Mouse (Mus musculus): ENCODE results near the gene Sox30. TPM values are rescaled to one million over a fixed set of nuclear protein-coding genes. Genes with fewer than 3 reads are reported as not detected.

Sox30 gene
- total and polyA plus RNA-seq, 2 experiments from 2014 or later = 0.06 to 0.16 TPM

DNA sequence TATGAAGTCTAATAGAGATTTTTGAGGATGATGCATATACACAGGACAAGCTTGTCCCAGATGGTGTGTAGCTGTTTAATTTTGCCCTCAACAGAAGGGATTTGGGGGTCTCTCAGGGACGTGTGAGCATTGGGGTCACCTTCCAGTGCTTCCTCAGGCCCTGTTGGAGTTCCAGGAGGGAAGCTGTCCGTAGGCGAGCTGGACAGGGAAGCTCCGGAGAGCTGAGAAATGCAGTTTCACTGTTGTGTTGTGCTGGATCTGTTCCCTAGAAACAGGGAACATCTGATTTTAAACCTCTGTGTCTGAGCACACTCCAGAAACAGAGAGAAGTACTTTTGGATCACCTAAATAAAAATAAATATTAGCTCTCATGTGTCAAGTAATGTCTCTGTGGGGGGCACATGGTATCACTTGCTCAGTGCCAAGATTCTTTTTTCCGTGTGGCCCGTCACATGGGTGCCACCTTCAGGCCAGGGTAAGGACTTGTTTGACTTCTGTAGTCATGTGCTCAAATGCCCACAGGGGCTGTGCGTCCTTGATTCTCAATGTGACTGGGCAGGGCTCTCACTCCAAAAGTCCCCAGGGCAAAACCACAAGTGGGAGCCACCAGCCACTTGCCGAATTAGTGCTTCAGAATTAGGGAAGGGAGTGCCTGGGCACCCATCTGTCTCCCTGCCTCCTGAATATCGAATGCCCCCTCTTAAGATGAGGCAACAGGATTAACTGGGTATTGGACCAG, 83.1 kb downstream of the Sox30 start:
- ATAC-seq (ENCODE audit: low FRiP score) (no peak), DNase-seq (ENCODE audit: low spot score) (no peak)
- no peaks in the 10 kb centered on the region for H3K9me3 ChIP-seq (ENCODE audit: low read length)
- no peak overlapping the region for H3K4me3 ChIP-seq (ENCODE audit: low read depth, low read length)
- H3K27ac ChIP-seq (ENCODE audit: low read depth, low read length) = no peak overlapping the region
- no peak overlapping the region for H3K4me2 ChIP-seq (ENCODE audit: low read depth, low read length, poor library complexity, severe bottlenecking)
- 64% methylated on average over 9 of the region's 9 CpGs for WGBS
- peak; percentile 31; the same call in 1 of the 2 replicates for TF ChIP-seq CTCF (IDR thresholded peaks at IDR 0.05)
- H3K9ac ChIP-seq (replicated peaks; ENCODE audit: low read length, poor library complexity, severe bottlenecking) = no peak overlapping the region
- H3K27me3 ChIP-seq (ENCODE audit: insufficient read depth, low read length) = no peaks in the 10 kb centered on the region; the same call in 1 of the 2 replicates
- 0 out of 2 replicates have a peak, but pooled peaks cover 3% of the 10 kb centered on the region for H3K36me3 ChIP-seq (ENCODE audit: insufficient read depth, low read length)
- H3K4me1 ChIP-seq (ENCODE audit: insufficient read depth, low read length) = no peaks in the 10 kb centered on the region; the same call in 1 of the 2 replicates

- DNase-seq (ENCODE audit: low spot score) = no peak
- TF ChIP-seq CTCF (IDR thresholded peaks at IDR 0.05) = no peak
- Histone ChIP-seq H3K4me2 (ENCODE audit: low read depth, low read length, poor library complexity, severe bottlenecking) (no peak overlapping the region), H3K4me1 (ENCODE audit: insufficient read depth, low read length) (peaks cover 4% of the 10 kb centered on the region; the same call in 1 of the 2 replicates), H3K9ac (replicated peaks; ENCODE audit: low read length, poor library complexity, severe bottlenecking) (no peak overlapping the region), H3K9me3 (ENCODE audit: low read length) (no peaks in the 10 kb centered on the region), H3K36me3 (ENCODE audit: insufficient read depth, low read length) (0 out of 2 replicates have a peak, but pooled peaks cover 3% of the 10 kb centered on the region), H3K4me3 (ENCODE audit: low read depth, low read length) (no peak overlapping the region), H3K27ac (ENCODE audit: low read depth, low read length) (no peak overlapping the region), H3K27me3 (ENCODE audit: insufficient read depth, low read length) (no peaks in the 10 kb centered on the region; the same call in 1 of the 2 replicates)
- ATAC-seq (ENCODE audit: low FRiP score) = no peak
- 72% methylated on average over 8 of the region's 8 CpGs for WGBS
These were observed 84.7 kb downstream of the Sox30 start for GRCm38 (mm10) chr11:46064767-46065166.

DNA sequence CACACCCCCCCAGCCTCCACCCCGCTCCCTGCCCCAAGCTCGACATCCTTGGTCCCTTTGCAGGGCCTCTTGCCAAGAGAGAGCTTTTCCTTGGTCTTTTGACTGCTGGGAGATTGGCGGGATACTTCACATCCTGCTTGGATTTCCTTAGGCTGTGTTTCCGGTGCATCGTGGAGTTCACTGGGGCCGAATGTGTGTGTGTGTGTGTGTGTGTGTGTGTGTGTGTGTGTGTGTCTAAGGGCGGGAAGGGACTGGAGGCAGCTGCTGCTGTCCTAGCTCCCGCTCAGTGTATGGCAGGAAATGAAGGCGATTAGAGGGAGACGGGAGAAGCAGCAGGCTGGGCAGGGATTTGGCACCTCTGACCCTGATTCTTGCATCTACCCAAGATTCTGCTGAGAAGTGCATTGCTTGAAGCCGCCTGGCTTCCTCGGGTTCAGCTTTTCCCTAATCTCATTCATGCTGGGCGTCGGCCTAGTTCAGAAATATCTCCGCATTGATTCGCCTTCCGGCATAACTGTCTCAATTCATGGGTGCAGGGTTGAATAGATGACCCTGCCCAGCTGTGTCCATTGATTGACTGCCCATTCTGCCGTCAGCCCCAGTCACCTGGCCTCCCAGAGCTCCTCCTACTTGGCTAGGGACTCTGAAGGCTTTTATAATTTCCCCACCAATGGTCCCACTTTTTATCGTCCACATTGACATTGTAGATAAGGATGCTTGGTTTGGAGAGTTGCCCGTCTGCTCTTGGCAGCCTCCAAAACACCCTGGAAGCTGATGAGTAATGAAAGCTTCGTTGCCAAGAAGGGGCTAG, 85.3 kb downstream of the Sox30 start:
- ATAC-seq (ENCODE audit: low FRiP score) = 0 out of 2 replicates have a peak, but pooled peaks have one; percentile 57
- Histone ChIP-seq H3K4me1 (ENCODE audit: insufficient read depth, low read length) (peaks cover 6% of the 10 kb centered on the region; the same call in 1 of the 2 replicates), H3K4me2 (ENCODE audit: low read depth, low read length, poor library complexity, severe bottlenecking) (no peak overlapping the region), H3K4me3 (ENCODE audit: low read depth, low read length) (no peak overlapping the region), H3K27ac (ENCODE audit: low read depth, low read length) (no peak overlapping the region), H3K9me3 (ENCODE audit: low read length) (no peaks in the 10 kb centered on the region), H3K27me3 (ENCODE audit: insufficient read depth, low read length) (no peaks in the 10 kb centered on the region; the same call in 1 of the 2 replicates), H3K9ac (replicated peaks; ENCODE audit: low read length, poor library complexity, severe bottlenecking) (no peak overlapping the region), H3K36me3 (ENCODE audit: insufficient read depth, low read length) (0 out of 2 replicates have a peak, but pooled peaks cover 3% of the 10 kb centered on the region)
- no peak for TF ChIP-seq CTCF (IDR thresholded peaks at IDR 0.05)
- peak; percentile 69 for DNase-seq (ENCODE audit: low spot score)
- WGBS = 46% methylated on average over 21 of the region's 21 CpGs

Other genes with a start within 250 kb of the Sox30 start
- gene Clint1, start 128.3 kb upstream of the Sox30 start, total RNA-seq (2014; rRNA removed) = 32.7 and 34.5 TPM in 2 replicates
- gene Clint1, start 128.3 kb upstream of the Sox30 start, polyA plus RNA-seq (2015; fragmentation: Nextera tagmentation; extraction: Ambion mirVana) = 25.4 and 27.6 TPM in 2 replicates
- 89.2 and 106 TPM in 2 replicates for gene Lsm11, start 35.4 kb upstream of the Sox30 start, total RNA-seq (2014; rRNA removed)
- 31.8 and 32.9 TPM in 2 replicates for gene Lsm11, start 35.4 kb upstream of the Sox30 start, polyA plus RNA-seq (2015; fragmentation: Nextera tagmentation; extraction: Ambion mirVana)
- gene Thg1l, start 24.8 kb upstream of the Sox30 start, total RNA-seq (2014; rRNA removed) = 11.1 TPM in 2 replicates
- gene Thg1l, start 24.8 kb upstream of the Sox30 start, polyA plus RNA-seq (2015; fragmentation: Nextera tagmentation; extraction: Ambion mirVana) = 8.8 TPM in 2 replicates
- gene Gm12166, start 72.0 kb downstream of the Sox30 start, total RNA-seq (2014; rRNA removed) = 8.7 and 12.1 TPM in 2 replicates
- gene Gm12166, start 72.0 kb downstream of the Sox30 start, polyA plus RNA-seq (2015; fragmentation: Nextera tagmentation; extraction: Ambion mirVana) = 8.3 and 8.9 TPM in 2 replicates
- gene Adam19, start 75.7 kb downstream of the Sox30 start, total RNA-seq (2014; rRNA removed) = 16.8 and 16.9 TPM in 2 replicates
- gene Adam19, start 75.7 kb downstream of the Sox30 start, polyA plus RNA-seq (2015; fragmentation: Nextera tagmentation; extraction: Ambion mirVana) = 3.9 and 6.1 TPM in 2 replicates
- gene Nipal4, start 186.2 kb downstream of the Sox30 start, total RNA-seq (2014; rRNA removed) = 0.27 and 0.33 TPM in 2 replicates
- 0.10 and 0.17 TPM in 2 replicates for gene Nipal4, start 186.2 kb downstream of the Sox30 start, polyA plus RNA-seq (2015; fragmentation: Nextera tagmentation; extraction: Ambion mirVana)

Data from midbrain, postnatal 0 days (tissue).